Mouse (Mus musculus) thymus, adult 2 months (tissue): ENCODE measurements around the gene Eif2ak4. TPM values are rescaled to one million over a fixed set of nuclear protein-coding genes. Genes with fewer than 3 reads are reported as not detected.

Source experiments
- DNase-seq: peaks from one replicate; pipeline ENCODE4 v3.0.0; 2021
- H3K27ac ChIP-seq: fragments of 200-500 bp; 2 replicates; pipeline ENCODE4 v1.5.1; 2012; ENCODE audit warnings: low read length, control low read depth; ENCODE audit not compliant: control insufficient read depth, insufficient read depth
- H3K27me3 ChIP-seq: fragments of 200-500 bp; 2 replicates; pipeline ENCODE4 v1.6.1; 2012; ENCODE audit warnings: mild to moderate bottlenecking, low read length, moderate library complexity, mixed read lengths; ENCODE audit not compliant: control insufficient read depth, insufficient read depth
- H3K36me3 ChIP-seq: fragments of 200-500 bp; 2 replicates; pipeline ENCODE4 v1.6.1; 2012; ENCODE audit warnings: mild to moderate bottlenecking, low read length, moderate library complexity; ENCODE audit not compliant: control insufficient read depth, insufficient read depth
- H3K4me1 ChIP-seq: fragments of 200-500 bp; replicated peaks from 2 replicates; pipeline ENCODE4 v1.6.1; 2012; ENCODE audit warnings: low read length; ENCODE audit not compliant: control insufficient read depth, insufficient read depth
- H3K4me3 ChIP-seq: fragments of 200-500 bp; 2 replicates; pipeline ENCODE4 v1.5.1; 2012; ENCODE audit warnings: mild to moderate bottlenecking, low read length, control low read depth, moderate library complexity; ENCODE audit not compliant: control insufficient read depth, insufficient read depth
- CTCF ChIP-seq: fragments of 200-500 bp; IDR thresholded peaks from 2 replicates; pipeline ENCODE4 v1.5.1; 2012; ENCODE audit warnings: mild to moderate bottlenecking, control low read depth, low read length, moderate library complexity, borderline replicate concordance; ENCODE audit not compliant: control insufficient read depth, poor library complexity, insufficient read depth; ENCODE audit errors: extremely low read depth
- POLR2A ChIP-seq: fragments of 200-500 bp; IDR thresholded peaks from 2 replicates; pipeline ENCODE4 v1.6.1; 2012; ENCODE audit warnings: mild to moderate bottlenecking, low read length, control low read depth, moderate library complexity; ENCODE audit not compliant: control insufficient read depth, poor library complexity, insufficient read depth; ENCODE audit errors: extremely low read depth
- WGBS: fragments of 180-500 bp; shearing (Covaris S2); methylation state at CpG from one replicate; pipeline ENCODE4 v1.1.7; 2018; 5-methylcytosine and 5-hydroxymethylcytosine counted together
- polyA plus RNA-seq: library from polyadenylated mRNA; depleted of rRNA; stranded (reverse); fragments of >200 nt; gene quantifications from 2 replicates; pipeline ENCODE4 v1.2.3, GENCODE M21; 2012

Gene Eif2ak4
- polyA plus RNA-seq, 1 experiment, result 9.0 TPM

DNA sequence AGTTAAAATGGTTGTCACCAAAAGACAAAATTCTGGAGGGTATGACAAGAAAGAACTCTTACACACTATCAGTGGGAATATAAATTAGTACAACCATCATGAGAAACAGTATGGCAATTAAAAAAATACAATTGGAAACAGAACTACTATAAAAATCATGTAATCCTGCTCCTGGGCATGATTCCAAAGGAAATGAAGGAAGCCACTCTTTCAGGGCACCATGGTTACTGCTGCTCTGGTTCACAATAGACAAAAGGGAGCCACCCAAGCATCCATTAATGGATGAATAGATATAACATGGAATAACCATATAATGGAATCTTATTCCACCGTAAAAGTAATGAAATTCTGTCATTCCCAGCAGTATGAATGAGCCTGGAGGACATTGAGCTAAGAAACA, 8.7 kb upstream of the Eif2ak4 start:
- H3K4me1 ChIP-seq, result no peaks in the 10 kb centered on the region
- H3K27me3 ChIP-seq, result no peaks in the 10 kb centered on the region
- no peak for DNase-seq
- H3K27ac ChIP-seq, result no peak overlapping the region
- 91% methylated on average over 1 of the region's 1 CpGs for WGBS
- H3K4me3 ChIP-seq, result no peak overlapping the region
- H3K36me3 ChIP-seq, result no peaks in the 10 kb centered on the region
- TF ChIP-seq POLR2A (no peak), CTCF (no peak)

DNA sequence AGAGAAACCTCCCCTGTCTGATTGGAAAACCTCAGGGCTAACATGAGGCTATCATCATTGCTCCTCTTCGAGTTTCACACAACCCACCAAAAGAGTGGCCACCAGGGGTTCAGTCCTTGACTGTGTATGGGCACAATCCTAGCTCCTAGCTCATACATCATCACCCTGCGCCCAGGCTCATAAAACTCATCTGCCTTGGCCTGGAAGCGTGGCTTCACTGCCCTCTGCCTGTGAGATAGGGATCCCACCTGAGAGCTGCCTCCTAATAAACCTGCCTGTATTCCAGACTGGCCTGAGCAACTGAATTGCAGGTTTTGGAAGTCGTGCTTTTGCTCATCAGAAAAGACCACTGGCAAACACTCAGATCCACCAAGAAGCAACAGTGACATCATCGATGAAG, 5.0 kb upstream of the Eif2ak4 start:
- Histone ChIP-seq H3K27me3 (no peaks in the 10 kb centered on the region), H3K4me3 (no peak overlapping the region), H3K36me3 (no peaks in the 10 kb centered on the region), H3K4me1 (no peaks in the 10 kb centered on the region), H3K27ac (no peak overlapping the region)
- WGBS, result 84% methylated on average over 5 of the region's 5 CpGs
- DNase-seq, result no peak
- TF ChIP-seq POLR2A (no peak), CTCF (no peak)

DNA sequence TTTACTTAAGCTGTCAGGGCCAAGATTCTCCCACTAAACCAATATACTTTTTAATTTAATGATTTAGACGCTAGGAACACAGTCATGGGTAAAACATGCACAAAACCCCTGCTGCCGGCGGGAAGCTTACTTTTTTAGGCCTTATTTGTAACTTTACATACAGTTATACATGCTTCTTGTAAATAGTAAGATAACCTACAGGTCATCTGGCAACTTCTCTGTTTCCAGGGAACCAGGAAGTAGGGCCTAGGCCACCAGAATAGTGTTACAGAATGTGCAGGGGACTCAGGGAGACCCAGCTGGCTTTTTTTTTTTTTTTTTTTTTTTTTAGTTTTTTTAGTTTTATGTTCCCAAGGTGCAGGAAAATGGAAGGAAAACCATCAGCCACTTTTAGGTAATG, 1.2 kb downstream of the Eif2ak4 start:
- DNase-seq, result no peak
- H3K4me3 ChIP-seq, result no peak overlapping the region
- H3K27me3 ChIP-seq, result no peaks in the 10 kb centered on the region
- peaks cover 4% of the 10 kb centered on the region for H3K4me1 ChIP-seq
- H3K27ac ChIP-seq, result no peak overlapping the region
- no peaks in the 10 kb centered on the region for H3K36me3 ChIP-seq
- TF ChIP-seq POLR2A (no peak), CTCF (no peak)
- WGBS, result 37% methylated on average over 3 of the region's 3 CpGs

DNA sequence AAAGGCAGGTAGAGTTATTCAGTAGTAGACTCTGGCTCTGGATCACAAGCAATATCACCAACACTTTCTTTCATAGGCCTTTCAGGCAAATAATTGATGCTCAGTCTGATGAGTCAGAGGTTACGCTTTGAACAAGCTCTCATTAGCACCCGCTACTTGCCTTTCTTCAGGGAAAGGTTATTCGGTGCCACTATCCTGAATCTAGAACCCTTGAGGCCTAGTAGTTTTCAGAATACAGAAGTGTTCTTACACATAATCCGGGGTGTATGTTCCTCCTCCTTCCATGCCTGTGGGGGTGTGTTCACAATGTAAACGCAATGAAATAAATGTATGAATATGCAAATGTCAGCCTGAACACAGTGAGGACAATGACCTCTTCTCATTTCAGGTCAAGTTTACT, 1.7 kb downstream of the Eif2ak4 start:
- Histone ChIP-seq H3K4me3 (no peak overlapping the region), H3K27me3 (no peaks in the 10 kb centered on the region), H3K36me3 (no peaks in the 10 kb centered on the region), H3K4me1 (peaks cover 4% of the 10 kb centered on the region), H3K27ac (no peak overlapping the region)
- TF ChIP-seq POLR2A, result no peak
- TF ChIP-seq CTCF, result no peak
- WGBS, result 90% methylated on average over 5 of the region's 5 CpGs
- no peak for DNase-seq

DNA sequence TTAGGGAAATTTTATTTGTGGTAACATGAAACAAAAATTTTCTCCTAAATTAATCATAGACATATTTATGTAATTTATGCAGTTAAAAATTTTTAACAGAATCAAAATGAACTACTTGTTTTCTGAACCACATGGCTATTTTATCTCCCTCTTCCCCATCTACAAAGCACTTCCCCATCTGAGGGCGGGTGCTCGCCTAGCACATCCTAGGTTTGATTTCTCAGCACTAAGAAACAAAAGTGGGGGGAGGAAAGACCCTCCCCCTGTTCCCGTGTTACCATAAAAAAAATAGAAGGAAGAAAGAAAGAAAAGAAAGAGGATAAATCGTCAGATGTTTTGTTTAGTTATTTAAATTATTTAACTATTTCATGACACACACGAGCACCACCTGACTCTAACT, 2.8 kb downstream of the Eif2ak4 start:
- no peaks in the 10 kb centered on the region for H3K27me3 ChIP-seq
- no peak for TF ChIP-seq CTCF
- TF ChIP-seq POLR2A, result no peak
- H3K4me1 ChIP-seq, result peaks cover 4% of the 10 kb centered on the region
- no peaks in the 10 kb centered on the region for H3K36me3 ChIP-seq
- no peak overlapping the region for H3K4me3 ChIP-seq
- 45% methylated on average over 5 of the region's 5 CpGs for WGBS
- H3K27ac ChIP-seq, result no peak overlapping the region
- no peak for DNase-seq

DNA sequence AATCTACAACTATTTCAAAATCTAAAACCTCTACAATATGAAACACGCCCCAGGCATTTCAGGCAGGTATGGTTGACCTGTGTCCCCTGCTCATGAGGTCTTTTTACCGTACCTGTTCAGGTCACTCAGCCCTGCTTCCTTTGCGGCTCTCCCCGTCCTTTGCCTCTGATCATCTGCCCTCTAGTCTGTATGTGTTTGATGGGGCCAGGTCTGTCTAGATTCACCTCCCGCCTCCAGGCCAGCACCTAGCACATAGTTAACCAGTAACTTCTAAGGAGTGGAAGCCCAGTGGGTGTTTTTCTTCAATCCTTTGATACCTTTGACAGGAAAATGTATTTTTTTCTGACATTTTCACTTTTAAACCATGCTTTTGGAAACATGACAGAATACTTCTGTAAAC, 11.3 kb downstream of the Eif2ak4 start:
- WGBS, result 95% methylated on average over 5 of the region's 5 CpGs

DNA sequence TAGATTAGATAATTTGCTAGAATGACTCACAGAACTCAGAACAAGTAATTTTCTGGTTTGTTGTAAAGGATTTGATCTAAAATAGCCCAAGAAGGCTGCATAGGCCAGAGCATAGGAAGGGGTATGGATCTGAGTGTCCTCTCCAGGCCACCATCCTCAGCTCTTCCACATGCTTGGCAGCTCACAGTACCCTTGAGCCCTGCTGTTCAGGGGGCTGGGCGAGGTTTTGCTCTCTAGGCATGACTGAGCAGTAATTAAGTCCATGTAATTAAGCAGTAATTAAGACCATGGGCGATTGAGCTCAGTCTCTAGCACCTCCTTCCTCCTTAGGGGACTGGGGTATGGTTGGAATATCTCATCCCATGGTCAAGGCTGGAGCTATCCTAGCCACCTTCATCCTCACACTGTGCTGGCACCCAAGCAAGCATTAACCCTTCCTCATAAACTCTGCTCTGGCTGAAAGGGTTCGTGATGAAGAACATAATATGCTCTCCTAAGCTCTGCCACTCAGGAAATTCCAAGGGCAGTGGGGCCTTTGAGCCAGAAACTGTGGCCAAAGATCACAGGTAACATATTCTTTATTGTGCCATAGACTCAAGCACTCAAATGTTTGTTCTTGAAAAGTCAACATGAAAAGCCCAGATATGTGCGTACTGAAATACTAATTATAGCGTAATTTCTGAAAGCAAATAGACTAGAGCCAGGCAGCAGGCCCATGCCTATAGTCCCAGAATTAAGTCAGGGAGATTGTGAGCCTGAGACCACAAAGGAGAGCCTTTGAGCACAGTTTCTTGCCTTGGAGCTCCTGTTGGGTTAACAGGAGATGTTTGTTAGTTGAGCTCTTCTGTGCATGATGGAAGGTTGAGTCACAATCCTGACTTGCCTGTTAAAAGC, 13.7 kb downstream of the Eif2ak4 start:
- H3K4me1 ChIP-seq, result no peaks in the 10 kb centered on the region
- no peak overlapping the region for H3K27ac ChIP-seq
- no peaks in the 10 kb centered on the region for H3K27me3 ChIP-seq
- 96% methylated on average over 5 of the region's 5 CpGs for WGBS
- TF ChIP-seq CTCF (no peak), POLR2A (no peak)
- no peak overlapping the region for H3K4me3 ChIP-seq
- no peak for DNase-seq
- H3K36me3 ChIP-seq, result no peaks in the 10 kb centered on the region

More for the DNA sequence above, 11.3 kb downstream of the Eif2ak4 start:
- Histone ChIP-seq H3K27me3 (no peaks in the 10 kb centered on the region), H3K4me3 (no peak overlapping the region), H3K27ac (no peak overlapping the region), H3K36me3 (no peaks in the 10 kb centered on the region), H3K4me1 (no peaks in the 10 kb centered on the region)
- no peak for TF ChIP-seq CTCF
- no peak for TF ChIP-seq POLR2A
- DNase-seq, result no peak
